Mouse (Mus musculus) kidney, embryonic 16.5 days (tissue): ENCODE measurements at regions not wholly inside any gene's neighbourhood (a gene's known extent, or its start where the extent isn't known, plus 50 kb on each side); places are given as distances from the start of the nearest gene placed in this dataset.
A peak's percentile ranks its signal among the peaks of the same experiment; 100 is the strongest.

Experiments used
- ATAC-seq: fragments of 200-750 bp; cut with Nextera tagmentation; 2 replicates; pipeline ENCODE4 v1.8.0; 2017; ENCODE audit warnings: moderate TSS enrichment; ENCODE audit not compliant: low FRiP score, low TSS enrichment
- H3K27ac ChIP-seq: fragments of 300-500 bp; sonication (generic); 2 replicates; pipeline ENCODE4 v1.5.1; 2014; ENCODE audit warnings: low read length
- H3K27me3 ChIP-seq: fragments of 300-500 bp; sonication (generic); 2 replicates; pipeline ENCODE4 v1.6.1; 2014; ENCODE audit warnings: low read length, control low read depth, mixed read lengths; ENCODE audit not compliant: insufficient read depth
- H3K36me3 ChIP-seq: fragments of 300-500 bp; sonication (generic); 2 replicates; pipeline ENCODE4 v1.6.1; 2014; ENCODE audit warnings: low read length, control low read depth, mixed read lengths; ENCODE audit not compliant: insufficient read depth
- H3K4me1 ChIP-seq: fragments of 300-500 bp; sonication (generic); 2 replicates; pipeline ENCODE4 v1.6.1; 2014; ENCODE audit warnings: low read length, control low read depth, mixed read lengths; ENCODE audit not compliant: insufficient read depth
- H3K4me2 ChIP-seq: fragments of 300-500 bp; sonication (generic); replicated peaks from 2 replicates; pipeline ENCODE4 v1.6.1; 2014; ENCODE audit warnings: low read depth, low read length
- H3K4me3 ChIP-seq: fragments of 300-500 bp; sonication (generic); 2 replicates; pipeline ENCODE4 v1.5.1; 2014; ENCODE audit warnings: mild to moderate bottlenecking, low read length
- H3K9ac ChIP-seq: fragments of 300-500 bp; sonication (generic); replicated peaks from 2 replicates; pipeline ENCODE4 v1.6.1; 2014; ENCODE audit warnings: low read length
- H3K9me3 ChIP-seq: fragments of 300-500 bp; sonication (generic); 2 replicates; pipeline ENCODE4 v1.6.1; 2016; ENCODE audit warnings: low read length, control low read depth
- WGBS: fragments of 180-500 bp; shearing (Covaris S2); extraction: QIAGEN DNeasy Blood & Tissue Kit; methylation state at CpG from one replicate; pipeline ENCODE4 v1.1.7; 2014; 5-methylcytosine and 5-hydroxymethylcytosine counted together

- H3K4me1 ChIP-seq: no peaks in the 10 kb centered on the region
- no peaks in the 10 kb centered on the region for H3K36me3 ChIP-seq
- ATAC-seq: no peak
- no peak overlapping the region for H3K27ac ChIP-seq
- WGBS: 69% methylated on average over 11 of the region's 11 CpGs
- H3K4me3 ChIP-seq: no peak overlapping the region
- H3K4me2 ChIP-seq: no peak overlapping the region
- no peaks in the 10 kb centered on the region for H3K27me3 ChIP-seq
- H3K9me3 ChIP-seq: no peaks in the 10 kb centered on the region
- H3K9ac ChIP-seq: no peak overlapping the region
These were observed 450.4 kb upstream of the BB014433 start for GRCm38 (mm10) chr8:15496248-15496647.

- Histone ChIP-seq H3K4me2 (no peak overlapping the region), H3K9me3 (no peaks in the 10 kb centered on the region), H3K27ac (no peak overlapping the region), H3K9ac (no peak overlapping the region), H3K36me3 (no peaks in the 10 kb centered on the region), H3K27me3 (no peaks in the 10 kb centered on the region), H3K4me3 (no peak overlapping the region), H3K4me1 (no peaks in the 10 kb centered on the region)
- 77% methylated on average over 4 of the region's 4 CpGs for WGBS
- ATAC-seq: no peak
These were observed 444.9 kb upstream of the BB014433 start for GRCm38 (mm10) chr8:15490774-15491173.

GRCm38 (mm10) chr8:15487579-15487978, 441.7 kb upstream of the BB014433 start:
- Histone ChIP-seq H3K27me3 (no peaks in the 10 kb centered on the region), H3K4me1 (no peaks in the 10 kb centered on the region), H3K27ac (no peak overlapping the region), H3K4me3 (no peak overlapping the region), H3K36me3 (no peaks in the 10 kb centered on the region), H3K9ac (no peak overlapping the region), H3K4me2 (no peak overlapping the region), H3K9me3 (no peaks in the 10 kb centered on the region)
- WGBS: 58% methylated on average over 5 of the region's 5 CpGs
- ATAC-seq: no peak

- 83% methylated on average over 4 of the region's 4 CpGs for WGBS
- Histone ChIP-seq H3K9ac (no peak overlapping the region), H3K27me3 (no peaks in the 10 kb centered on the region), H3K4me3 (no peak overlapping the region), H3K4me2 (no peak overlapping the region), H3K27ac (no peak overlapping the region), H3K36me3 (no peaks in the 10 kb centered on the region), H3K9me3 (no peaks in the 10 kb centered on the region), H3K4me1 (no peaks in the 10 kb centered on the region)
- no peak for ATAC-seq
These were observed 424.7 kb upstream of the BB014433 start for GRCm38 (mm10) chr8:15470561-15470960.

- H3K36me3 ChIP-seq: no peaks in the 10 kb centered on the region
- no peak overlapping the region for H3K27ac ChIP-seq
- no peaks in the 10 kb centered on the region for H3K9me3 ChIP-seq
- no peak overlapping the region for H3K9ac ChIP-seq
- no peak overlapping the region for H3K4me3 ChIP-seq
- WGBS: 29% methylated on average over 10 of the region's 10 CpGs
- no peaks in the 10 kb centered on the region for H3K27me3 ChIP-seq
- no peaks in the 10 kb centered on the region for H3K4me1 ChIP-seq
- peak; percentile 91 for ATAC-seq
- no peak overlapping the region for H3K4me2 ChIP-seq
These were observed 422.9 kb upstream of the BB014433 start for GRCm38 (mm10) chr8:15468540-15469476.

- Histone ChIP-seq H3K27ac (no peak overlapping the region), H3K9me3 (no peaks in the 10 kb centered on the region), H3K4me2 (no peak overlapping the region), H3K36me3 (no peaks in the 10 kb centered on the region), H3K4me3 (no peak overlapping the region), H3K4me1 (no peaks in the 10 kb centered on the region), H3K9ac (no peak overlapping the region), H3K27me3 (no peaks in the 10 kb centered on the region)
- 47% methylated on average over 5 of the region's 5 CpGs for WGBS
- no peak for ATAC-seq
These were observed 392.7 kb upstream of the BB014433 start for GRCm38 (mm10) chr8:15438546-15438945.

- Histone ChIP-seq H3K36me3 (no peaks in the 10 kb centered on the region), H3K4me3 (no peak overlapping the region), H3K4me2 (no peak overlapping the region), H3K27ac (no peak overlapping the region), H3K9me3 (no peaks in the 10 kb centered on the region), H3K27me3 (no peaks in the 10 kb centered on the region), H3K4me1 (no peaks in the 10 kb centered on the region), H3K9ac (no peak overlapping the region)
- WGBS: 51% methylated on average over 4 of the region's 4 CpGs
- no peak for ATAC-seq
These were observed 348.8 kb upstream of the BB014433 start for GRCm38 (mm10) chr8:15394722-15395115.

- H3K9ac ChIP-seq: no peak overlapping the region
These were observed 348.3 kb upstream of the BB014433 start for GRCm38 (mm10) chr8:15393936-15394721.

GRCm38 (mm10) chr8:15392056-15392455, 346.2 kb upstream of the BB014433 start:
- Histone ChIP-seq H3K27me3 (no peaks in the 10 kb centered on the region), H3K4me2 (no peak overlapping the region), H3K27ac (no peak overlapping the region), H3K4me3 (no peak overlapping the region), H3K36me3 (no peaks in the 10 kb centered on the region), H3K9me3 (no peaks in the 10 kb centered on the region), H3K9ac (no peak overlapping the region), H3K4me1 (no peaks in the 10 kb centered on the region)
- 68% methylated on average over 4 of the region's 4 CpGs for WGBS
- ATAC-seq: no peak

More at GRCm38 (mm10) chr8:15393936-15394721, 348.3 kb upstream of the BB014433 start:
- H3K4me2 ChIP-seq: no peak overlapping the region
- no peak overlapping the region for H3K27ac ChIP-seq
- H3K9me3 ChIP-seq: no peaks in the 10 kb centered on the region
- WGBS: 79% methylated on average over 5 of the region's 5 CpGs
- no peaks in the 10 kb centered on the region for H3K27me3 ChIP-seq
- no peak overlapping the region for H3K4me3 ChIP-seq
- no peak for ATAC-seq
- no peaks in the 10 kb centered on the region for H3K4me1 ChIP-seq
- H3K36me3 ChIP-seq: no peaks in the 10 kb centered on the region

- Histone ChIP-seq H3K4me2 (no peak overlapping the region), H3K27ac (no peak overlapping the region), H3K4me1 (no peaks in the 10 kb centered on the region), H3K27me3 (no peaks in the 10 kb centered on the region), H3K9me3 (no peaks in the 10 kb centered on the region), H3K4me3 (no peak overlapping the region), H3K9ac (no peak overlapping the region), H3K36me3 (no peaks in the 10 kb centered on the region)
- WGBS: 90% methylated on average over 5 of the region's 5 CpGs
- ATAC-seq: no peak
These were observed 342.9 kb upstream of the BB014433 start for GRCm38 (mm10) chr8:15388791-15389190.
